Mouse (Mus musculus) MEL (cell line): ENCODE measurements around the gene Mcrip1. TPM values are rescaled to one million over a fixed set of nuclear protein-coding genes. Genes with fewer than 3 reads are reported as not detected.

Experiments used
- DNase-seq: peaks from one replicate; pipeline ENCODE4 v3.0.0; 2011; ENCODE audit warnings: low read depth, low spot score
- H3K27ac ChIP-seq: 2 replicates; pipeline ENCODE4 v1.5.1; 2012; ENCODE audit warnings: low read depth, mild to moderate bottlenecking, control low read depth, low read length, moderate library complexity; ENCODE audit not compliant: control insufficient read depth
- H3K27me3 ChIP-seq, 2 experiments: fragments of 150-350 bp in 1 of 2; sonication (generic) in 1 of 2; 2 replicates each; pipeline ENCODE4 v1.6.1; 2012; ENCODE audit warnings: low read length in 2 of 2, mild to moderate bottlenecking in 2 of 2, improper control_type of control experiment in 1 of 2, moderate library complexity in 1 of 2; ENCODE audit not compliant: insufficient read depth in 2 of 2, control insufficient read depth in 1 of 2
- H3K36me3 ChIP-seq, 2 experiments: 2 replicates each; pipeline ENCODE4 v1.6.1; 2012 to 2014; ENCODE audit warnings: low read length in 2 of 2, improper control_type of control experiment in 1 of 2, inconsistent platforms in 1 of 2, mild to moderate bottlenecking in 1 of 2; ENCODE audit not compliant: insufficient read depth in 2 of 2, control insufficient read depth in 1 of 2
- H3K4me1 ChIP-seq, 2 experiments: fragments of 150-350 bp in 1 of 2; sonication (generic) in 1 of 2; 2 replicates each; pipeline ENCODE4 v1.6.1; 2012; ENCODE audit warnings: low read length in 2 of 2, improper control_type of control experiment in 1 of 2, mild to moderate bottlenecking in 1 of 2; ENCODE audit not compliant: insufficient read depth in 2 of 2, control insufficient read depth in 1 of 2
- H3K4me3 ChIP-seq, 2 experiments: fragments of 150-350 bp in 1 of 2; sonication (generic) in 1 of 2; 2 replicates each; pipeline ENCODE4 v1.5.1; 2012; ENCODE audit warnings: low read depth in 2 of 2, low read length in 2 of 2, mild to moderate bottlenecking in 2 of 2, moderate library complexity in 2 of 2, control low read depth in 1 of 2, improper control_type of control experiment in 1 of 2; ENCODE audit not compliant: control insufficient read depth in 1 of 2, insufficient read depth in 1 of 2
- H3K79me2 ChIP-seq: 2 replicates; pipeline ENCODE4 v1.6.1; 2012; ENCODE audit warnings: mild to moderate bottlenecking, low read length, moderate library complexity; ENCODE audit not compliant: control insufficient read depth, poor library complexity, insufficient read depth
- H3K9ac ChIP-seq: 2 replicates; pipeline ENCODE4 v1.6.1; 2012; ENCODE audit warnings: low read depth, mild to moderate bottlenecking, control low read depth, low read length, moderate library complexity; ENCODE audit not compliant: control insufficient read depth, poor library complexity, severe bottlenecking
- H3K9me3 ChIP-seq: fragments of 150-350 bp; sonication (generic); replicated peaks from 2 replicates; pipeline ENCODE4 v1.6.1; 2012; ENCODE audit warnings: mild to moderate bottlenecking, low read length, improper control_type of control experiment, moderate library complexity; ENCODE audit not compliant: insufficient read depth
- CHD2 ChIP-seq: IDR thresholded peaks from 2 replicates; pipeline ENCODE4 v1.6.1; 2011; ENCODE audit warnings: low read length, improper control_type of control experiment
- CTCF ChIP-seq, 3 experiments: IDR thresholded peaks in 2 of 3; conservative IDR thresholded peaks in 1 of 3; 2 replicates each; pipeline ENCODE4 v1.5.1; 2011 to 2012; ENCODE audit warnings: low read length in 3 of 3, low read depth in 2 of 3, mild to moderate bottlenecking in 2 of 3, improper control_type of control experiment in 1 of 3, inconsistent platforms in 1 of 3, mixed read lengths in 1 of 3, moderate library complexity in 1 of 3; ENCODE audit not compliant: control insufficient read depth in 1 of 3, insufficient read depth in 1 of 3, poor library complexity in 1 of 3, severe bottlenecking in 1 of 3
- E2F4 ChIP-seq: IDR thresholded peaks from 2 replicates; pipeline ENCODE4 v1.6.1; 2011; ENCODE audit warnings: low read depth, low read length, improper control_type of control experiment, borderline replicate concordance
- EP300 ChIP-seq, 2 experiments: IDR thresholded peaks; 2 replicates each; pipeline ENCODE4 v1.6.1; 2011; ENCODE audit warnings: improper control_type of control experiment in 2 of 2, low read length in 2 of 2, low read depth in 1 of 2, mild to moderate bottlenecking in 1 of 2
- GATA1 ChIP-seq: IDR thresholded peaks from 2 replicates; pipeline ENCODE4 v1.6.1; 2011; ENCODE audit warnings: low read depth, low read length, improper control_type of control experiment
- HCFC1 ChIP-seq: IDR thresholded peaks from 2 replicates; pipeline ENCODE4 v1.6.1; 2012; ENCODE audit warnings: low read depth, mild to moderate bottlenecking, inconsistent platforms, low read length, improper control_type of control experiment, moderate library complexity
- MAX ChIP-seq: IDR thresholded peaks from 2 replicates; pipeline ENCODE4 v1.6.1; 2011; ENCODE audit warnings: low read length, improper control_type of control experiment
- MXI1 ChIP-seq: IDR thresholded peaks from 2 replicates; pipeline ENCODE4 v1.6.1; 2011; ENCODE audit warnings: mild to moderate bottlenecking, low read depth, low read length, improper control_type of control experiment
- MYB ChIP-seq: IDR thresholded peaks from 2 replicates; pipeline ENCODE4 v1.6.1; 2011; ENCODE audit warnings: mild to moderate bottlenecking, low read depth, low read length, improper control_type of control experiment
- NELFE ChIP-seq: IDR thresholded peaks from 2 replicates; pipeline ENCODE4 v1.6.1; 2011; ENCODE audit warnings: low read depth, low read length, improper control_type of control experiment
- POLR2A ChIP-seq, 2 experiments: IDR thresholded peaks; 2 replicates each; pipeline ENCODE4 v1.6.1; 2011 to 2012; ENCODE audit warnings: low read length in 2 of 2, mild to moderate bottlenecking in 2 of 2, control low read depth in 1 of 2, improper control_type of control experiment in 1 of 2, low read depth in 1 of 2, moderate library complexity in 1 of 2; ENCODE audit not compliant: control insufficient read depth in 1 of 2, insufficient read depth in 1 of 2, poor library complexity in 1 of 2
- POLR2AphosphoS2 ChIP-seq: IDR thresholded peaks from 2 replicates; pipeline ENCODE4 v1.6.1; 2011; ENCODE audit warnings: low read length, improper control_type of control experiment
- RAD21 ChIP-seq: IDR thresholded peaks from 2 replicates; pipeline ENCODE4 v1.6.1; 2011; ENCODE audit warnings: mild to moderate bottlenecking, low read depth, low read length, improper control_type of control experiment
- RCOR1 ChIP-seq: IDR thresholded peaks from 2 replicates; pipeline ENCODE4 v1.6.1; 2012; ENCODE audit warnings: low read depth, mild to moderate bottlenecking, inconsistent platforms, low read length, improper control_type of control experiment
- TBP ChIP-seq: IDR thresholded peaks from 2 replicates; pipeline ENCODE4 v1.8.0; 2011; ENCODE audit warnings: low read depth, low read length, improper control_type of control experiment
- UBTF ChIP-seq: IDR thresholded peaks from 2 replicates; pipeline ENCODE4 v1.6.1; 2012; ENCODE audit warnings: low read depth, mild to moderate bottlenecking, inconsistent platforms, low read length, improper control_type of control experiment, moderate library complexity, borderline replicate concordance; ENCODE audit not compliant: insufficient read depth
- ZKSCAN1 ChIP-seq: IDR thresholded peaks from 2 replicates; pipeline ENCODE4 v1.6.1; 2012; ENCODE audit warnings: low read depth, mild to moderate bottlenecking, inconsistent platforms, low read length, improper control_type of control experiment, moderate library complexity
- polyA plus RNA-seq, 2 experiments: library from polyadenylated mRNA; stranded (reverse) in 1 of 2; unstranded in 1 of 2; fragments of >175 nt in 1 of 2; fragments of >200 nt in 1 of 2; gene quantifications; 2 replicates each; pipeline versions ENCODE4 v1.2.1 to v1.2.4; 2012; ENCODE audit warnings: low replicate concordance in 2 of 2, low read depth in 1 of 2; ENCODE audit not compliant: insufficient read length in 2 of 2, insufficient read depth in 1 of 2, missing spikeins in 1 of 2
- total RNA-seq: library from RNA; depleted of rRNA; stranded (reverse); fragments of 300-350 nt; gene quantifications from 2 replicates; pipeline ENCODE4 v1.2.3, GENCODE M21; 2012

Mcrip1 gene
- total and polyA plus RNA-seq, 3 experiments = 36.6 to 83.5 TPM; not detected in 1

DNA sequence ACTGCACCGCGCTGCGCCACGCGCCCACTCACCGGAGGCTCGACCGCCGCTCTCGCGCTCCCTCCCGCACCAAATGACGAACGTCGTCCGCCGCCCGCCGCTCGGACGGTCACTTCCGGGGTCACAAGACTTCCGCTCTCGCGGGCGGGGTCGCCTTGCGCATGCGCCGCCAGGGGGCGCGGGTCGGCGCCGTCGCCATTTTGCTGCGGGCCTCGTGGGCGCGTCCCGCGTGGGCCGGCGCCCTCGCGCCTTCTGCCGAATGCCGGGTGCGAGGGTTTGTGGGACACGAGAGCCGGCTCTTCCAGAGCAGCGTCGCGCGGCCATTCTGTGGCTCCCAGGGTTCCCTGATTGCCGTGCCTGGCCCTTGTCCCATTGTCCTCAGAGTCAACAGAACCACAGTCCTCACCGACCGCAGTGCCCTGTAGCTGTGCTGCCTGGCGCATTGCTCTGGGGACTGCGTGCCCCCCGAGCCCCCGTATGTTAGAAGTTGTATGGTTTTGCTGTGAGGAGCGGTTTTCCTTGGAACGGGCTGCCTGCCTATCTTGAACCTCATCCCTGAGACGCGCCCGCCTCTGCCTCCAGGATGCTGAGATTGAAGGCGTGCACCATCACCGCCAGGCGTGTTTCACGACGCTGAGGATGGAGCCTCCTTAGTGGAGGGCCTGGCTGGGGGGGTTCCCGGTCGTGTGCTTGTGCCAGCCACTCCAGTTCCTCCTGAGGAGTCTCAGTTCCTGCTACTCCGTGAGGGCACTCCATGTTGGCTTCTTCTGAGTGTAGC is 32.2 kb upstream of the Mcrip1 start, which contains the start of gene Arhgdia (continued):
- TF ChIP-seq EP300 (IDR thresholded peaks at IDR 0.05; ENCODE audit: low read depth in 1 of 2, low read length in 2 of 2) = no peak; a peak in 1 of 4 replicates
- TF ChIP-seq RCOR1 = peak; percentile 68; the same call in 1 of the 2 replicates
- TF ChIP-seq RAD21 = no peak
- no peak for TF ChIP-seq GATA1
- TF ChIP-seq NELFE = peak; percentile 94
- peak; percentile 79 for TF ChIP-seq TBP
- peak; percentile 85 for TF ChIP-seq HCFC1
- peak; percentile 21; the same call in 1 of the 2 replicates for TF ChIP-seq E2F4
- TF ChIP-seq POLR2AphosphoS2 = peak; percentile 80
- TF ChIP-seq CTCF (IDR thresholded peaks at IDR 0.05 in 2 of 3, conservative IDR thresholded peaks at IDR 0.05 in 1 of 3; ENCODE audit: control insufficient read depth in 1 of 3, insufficient read depth in 1 of 3, low read depth in 2 of 3, low read length in 3 of 3, poor library complexity in 1 of 3, severe bottlenecking in 1 of 3) = peak in 2 of 3 experiments; percentile 8 to 44; a peak in 4 of 6 replicates
- no peak for TF ChIP-seq CHD2
- peak; percentile 66 for TF ChIP-seq MXI1
- TF ChIP-seq, all 39 proteins: peak for 23

DNA sequence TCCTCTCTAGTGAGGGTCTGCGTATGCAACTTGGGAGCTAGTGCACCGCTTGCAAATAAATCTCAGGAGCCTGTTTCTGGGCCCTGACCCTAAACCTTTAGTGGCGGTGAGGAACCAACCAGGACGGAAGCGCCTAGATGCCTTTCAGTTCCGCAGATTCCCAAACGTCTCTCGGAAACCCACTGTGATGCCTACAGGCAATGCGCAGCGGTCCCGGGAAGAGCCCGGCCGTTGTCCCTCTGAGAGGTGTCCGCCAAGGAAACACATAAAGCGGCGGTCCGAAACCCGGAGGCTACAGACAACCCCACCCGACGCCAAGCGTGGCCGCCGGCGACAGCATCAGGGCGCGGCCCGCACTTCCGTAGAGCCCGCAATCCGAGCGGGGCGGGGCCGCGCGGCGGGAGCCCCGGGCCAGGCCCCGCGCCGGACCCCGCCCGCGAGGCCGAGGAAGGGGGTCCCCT is 31.4 kb upstream of the Mcrip1 start:
- H3K9me3 ChIP-seq = no peaks in the 10 kb centered on the region
- peak overlapping the region; percentile 76 to 94 for H3K4me3 ChIP-seq
- H3K27me3 ChIP-seq = no peaks in the 10 kb centered on the region
- TF ChIP-seq E2F4 (no peak), POLR2A (IDR thresholded peaks at IDR 0.05; ENCODE audit: control insufficient read depth in 1 of 2, insufficient read depth in 1 of 2, low read depth in 1 of 2, low read length in 2 of 2, poor library complexity in 1 of 2) (peak in 1 of 2 experiments; percentile 48; a peak in 1 of 4 replicates), TBP (0 out of 2 replicates have a peak, but pooled peaks have one; percentile 29), EP300 (IDR thresholded peaks at IDR 0.05; ENCODE audit: low read depth in 1 of 2, low read length in 2 of 2) (no peak), NELFE (no peak), MAX (no peak), MXI1 (no peak; the same call in 1 of the 2 replicates), UBTF (peak; percentile 86; the same call in 1 of the 2 replicates), ZKSCAN1 (no peak), MYB (no peak)
- H3K9ac ChIP-seq = peak overlapping the region; percentile 84
- H3K79me2 ChIP-seq = peaks cover 35% of the 10 kb centered on the region
- peaks cover 5 to 18% of the 10 kb centered on the region in 2 experiments for H3K4me1 ChIP-seq
- peak overlapping the region; percentile 67 for H3K27ac ChIP-seq
- H3K36me3 ChIP-seq = peaks cover 4 to 12% of the 10 kb centered on the region in 2 experiments; a peak in 3 of 4 replicates
- peak; percentile 65 for DNase-seq
